Mouse (Mus musculus) lung, postnatal 0 days (tissue): ENCODE data around the gene Pard3b.

ENCODE experiments used
- CTCF ChIP-seq: IDR thresholded peaks from 2 replicates; pipeline ENCODE4 v1.5.1; 2016; ENCODE audit warnings: antibody characterized with exemption, mild to moderate bottlenecking
- EP300 ChIP-seq: IDR thresholded peaks from 2 replicates; pipeline ENCODE4 v1.6.1; 2016; ENCODE audit warnings: antibody characterized with exemption, mild to moderate bottlenecking, control low read depth

GRCm38 (mm10) chr1:62654436-62654835 is 1015.8 kb downstream of the Pard3b start:
- no peak for TF ChIP-seq EP300
- TF ChIP-seq CTCF: no peak
